14 mouse cellular contexts compared by ENCODE assay signal in genomic region chr9:26727445-26727844, GRCm38 (mm10). TPM values are rescaled to one million over a fixed set of nuclear protein-coding genes. Genes with fewer than 3 reads are reported as not detected.
DNase-seq lines count a peak whose midpoint lies in the region; ATAC-seq lines count a peak whose summit lies in the region.
"Had no signal": no experiment of that assay in that cellular context is flagged by ENCODE, and none has a peak within 500 bp of the region (broad histone marks: within the 10 kb centered on the region; RNA-seq: fewer than 3 reads in every experiment).

No protein-coding gene starts in this region.

- no peaks in the 10 kb centered on the region for H3K4me1 ChIP-seq in limb, embryonic 10.5 days
- H3K4me1 ChIP-seq: embryonic facial prominence, embryonic 12.5 days; limb, embryonic 12.5 days; megakaryocyte, embryonic 14.5 days had no signal

- WGBS in limb, embryonic 10.5 days: 61% methylated on average over 2 of the region's 2 CpGs

- H3K9me3 ChIP-seq in limb, embryonic 10.5 days (replicated peaks): no peaks in the 10 kb centered on the region
- H3K9me3 ChIP-seq: embryonic facial prominence, embryonic 12.5 days; limb, embryonic 12.5 days; megakaryocyte, embryonic 14.5 days had no signal

- DNase-seq in heart, adult 11 months: peak; percentile 79
- no peak for DNase-seq in heart, postnatal 25 days (ENCODE audit: low spot score)
- DNase-seq in lung, postnatal 10 days: peak; percentile 23
- DNase-seq in lung, postnatal 14 days: no peak
- DNase-seq in R1 (ENCODE audit: low read depth, low spot score): peak; percentile 46
- peak; percentile 76 for DNase-seq in limb, embryonic 10.5 days (ENCODE audit: low spot score)
- DNase-seq in right cerebral cortex, postnatal 36 days (ENCODE audit: low spot score in 2 of 2): no peak
- DNase-seq: gastrocnemius, adult 2 months; thymus, adult 18-20 months had no signal

- intact Hi-C loops in heart, postnatal 25 days (cut with DNase I): no loop called here

- no peak overlapping the region for H3K27ac ChIP-seq in limb, embryonic 10.5 days
- H3K27ac ChIP-seq: embryonic facial prominence, embryonic 12.5 days; gastrocnemius, adult 2 months; limb, embryonic 12.5 days had no signal

- H3K27me3 ChIP-seq in limb, embryonic 10.5 days (ENCODE audit: low read depth, poor library complexity, severe bottlenecking): peaks cover 12% of the 10 kb centered on the region

- no peak for ATAC-seq in monocyte, adult 5-6 weeks (replicated peaks; ENCODE audit: insufficient number of reproducible peaks, low FRiP score, low TSS enrichment, poor library complexity, severe bottlenecking)

- no peak overlapping the region for H3K4me3 ChIP-seq in limb, embryonic 10.5 days
- H3K4me3 ChIP-seq: embryonic facial prominence, embryonic 12.5 days; gastrocnemius, adult 2 months; limb, embryonic 12.5 days; megakaryocyte, embryonic 14.5 days had no signal

- H3K36me3 ChIP-seq in limb, embryonic 10.5 days: no peaks in the 10 kb centered on the region
- H3K36me3 ChIP-seq: embryonic facial prominence, embryonic 12.5 days; limb, embryonic 12.5 days had no signal

RNA-seq across cellular contexts. Expression of gene B3gat1, which starts 6.1 kb away (rescaled TPM):
- total RNA-seq in heart, postnatal 25 days (2021): not detected
- 0.05 and 0.21 TPM in 2 replicates for polyA plus RNA-seq in limb, embryonic 10.5 days (2016; fragmentation: Nextera tagmentation; extraction: Ambion mirVana)
- not detected in 3 replicates for total RNA-seq in monocyte, adult 5-6 weeks (2017)
- polyA plus RNA-seq: heart, embryonic 16.5 days had no signal

Comparison
In these comparisons a context has a peak if more than half of its experiments do, and no peak if none do; other contexts are left out.
1. DNase-seq: peak in heart, adult 11 months (single experiment), lung, postnatal 10 days (single experiment), R1 (single experiment) and limb, embryonic 10.5 days (single experiment); none in heart, postnatal 25 days (single experiment), lung, postnatal 14 days (single experiment) and right cerebral cortex, postnatal 36 days (0 of 2).